Mouse (Mus musculus): ENCODE results near the gene Stab1.

GRCm38 (mm10) chr14:31209133-31209557 lies 40.7 kb upstream of the Stab1 start:
- TF ChIP-seq CTCF (conservative IDR thresholded peaks at IDR 0.05; ENCODE audit: low read length) (no peak), POU5F1 (IDR thresholded peaks at IDR 0.05; ENCODE audit: borderline replicate concordance, low read length) (no peak)

Measured in E14TG2a.4 (cell line).